Mouse (Mus musculus): Measurements from ENCODE around the gene Ace3. TPM values are rescaled to one million over a fixed set of nuclear protein-coding genes. Genes with fewer than 3 reads are reported as not detected.
"Not testable (repeated sequence)": the region's sequence is repeated elsewhere in the genome, so short reads cannot be mapped to it uniquely, and the experiment has no call there.

Ace3 gene
- polyA plus RNA-seq, 1 experiment, result 0.23 TPM

DNA sequence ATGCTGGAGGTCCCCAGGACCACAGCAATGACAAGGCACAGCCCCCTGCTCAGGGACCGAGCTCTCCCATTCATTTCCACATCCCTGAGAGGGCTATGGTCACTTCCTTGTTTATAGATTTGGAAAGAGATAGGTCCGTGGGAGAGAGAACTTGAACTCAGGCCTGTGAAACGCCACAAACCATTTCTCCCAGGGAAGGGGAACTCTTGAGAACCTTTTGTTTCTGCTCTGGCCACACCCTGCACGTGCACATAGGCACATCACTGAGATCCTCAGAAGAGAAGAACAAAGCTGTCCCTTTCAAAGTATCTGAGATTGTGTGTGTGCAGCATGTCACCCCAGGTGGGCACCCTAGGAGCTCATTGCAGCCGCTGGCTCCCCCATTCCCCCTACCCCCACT is 15.8 kb upstream of the Ace3 start:
- DNase-seq (ENCODE audit: low read depth), result no peak

DNA sequence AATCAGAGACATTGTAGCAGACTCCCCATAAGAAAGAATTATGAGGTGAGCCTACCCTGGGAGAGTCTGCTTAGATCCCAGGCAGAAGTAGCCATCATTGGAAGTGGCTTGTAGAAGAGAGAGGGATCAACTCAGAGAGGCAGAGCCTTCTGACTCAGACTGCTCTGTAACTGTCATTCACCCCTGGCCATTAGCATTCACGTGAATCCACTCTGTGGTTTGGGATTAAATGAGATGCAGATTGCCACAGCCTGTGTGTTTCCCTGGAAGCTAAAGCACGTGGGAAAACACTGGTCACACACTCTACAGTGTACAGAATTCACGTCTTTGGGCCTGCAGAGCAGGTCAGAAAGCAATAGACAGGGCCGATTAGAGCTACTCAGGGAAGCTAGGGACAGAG is 10.0 kb upstream of the Ace3 start:
- no peak for DNase-seq (ENCODE audit: low read depth)

DNA sequence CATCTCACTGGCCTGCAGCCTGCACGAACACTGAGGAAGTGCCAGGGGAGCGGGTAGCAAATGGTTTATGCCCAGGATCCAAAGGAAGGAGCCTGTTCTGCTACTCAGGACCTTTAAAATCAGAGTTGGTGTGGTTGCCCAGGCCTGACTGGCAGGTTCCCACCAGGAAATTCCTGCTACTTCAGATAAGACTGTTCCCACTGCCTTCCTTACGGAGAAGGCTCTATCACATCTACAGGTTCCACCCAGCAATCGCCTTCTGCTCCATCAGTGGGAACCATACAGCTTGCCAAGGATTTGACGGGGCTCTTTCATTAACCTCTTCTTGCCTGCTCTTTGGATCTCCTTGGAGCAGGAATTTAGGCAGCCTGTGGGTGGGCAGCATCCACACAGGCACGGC is 7.0 kb upstream of the Ace3 start:
- DNase-seq (ENCODE audit: low read depth), result no peak

DNA sequence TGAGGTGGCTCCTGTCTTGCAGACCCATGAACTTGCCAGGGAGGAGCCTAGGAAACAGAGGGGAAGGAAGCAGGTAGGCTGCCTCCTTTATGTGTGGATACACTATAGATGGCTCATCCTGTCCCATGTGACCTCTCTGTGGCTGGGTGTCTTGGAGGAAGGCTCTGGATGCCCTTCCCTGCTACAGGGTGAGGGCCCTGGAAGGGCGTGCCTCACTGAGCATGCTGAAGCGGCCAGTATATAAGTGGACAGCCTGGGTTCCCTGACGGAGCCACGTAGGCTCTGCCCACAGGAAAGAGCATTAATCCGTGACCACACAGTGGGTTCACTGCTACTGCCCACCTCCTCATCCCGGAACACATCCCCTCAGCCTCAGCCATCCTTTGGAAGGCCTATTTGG is 5.0 kb upstream of the Ace3 start:
- no peak for DNase-seq (ENCODE audit: low read depth)

DNA sequence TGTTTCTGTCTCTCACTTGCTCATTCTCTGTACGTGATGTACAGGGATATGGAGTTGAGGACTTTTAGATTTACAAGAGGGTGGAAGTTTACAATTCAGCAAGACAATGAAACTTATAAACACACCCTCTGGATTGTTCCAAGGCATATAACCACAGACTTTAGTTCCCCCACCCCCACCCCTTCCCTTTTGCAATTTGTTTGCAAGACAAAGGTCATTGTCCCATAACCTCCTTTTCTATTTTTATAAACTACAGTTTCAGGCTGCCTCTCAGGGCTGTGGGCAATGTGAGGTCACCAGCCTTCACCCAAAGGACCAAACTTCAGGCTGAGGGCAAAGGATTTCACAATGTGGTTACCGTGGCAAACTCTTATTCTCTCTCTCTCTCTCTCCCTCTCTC is 4.2 kb upstream of the Ace3 start:
- no peak for DNase-seq (ENCODE audit: low read depth)

DNA sequence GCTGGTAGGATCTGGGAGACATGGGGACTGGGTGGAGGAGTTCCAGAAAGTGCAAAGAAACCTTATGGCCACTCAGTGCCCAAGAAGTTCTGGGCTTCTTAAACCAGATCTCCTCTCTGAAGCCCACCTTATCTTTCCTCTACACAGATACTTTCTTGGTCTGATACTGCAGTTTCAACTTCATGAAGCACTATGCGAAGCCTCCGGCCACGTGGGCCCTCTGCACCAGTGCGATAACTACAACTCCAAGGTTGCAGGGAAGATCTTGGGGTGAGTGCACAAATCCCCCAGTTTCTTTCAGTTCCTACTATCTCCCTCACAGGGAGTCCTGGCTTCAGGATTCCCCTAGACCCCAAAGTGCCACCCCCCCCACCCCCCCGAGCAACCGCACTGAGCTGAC is 5.6 kb downstream of the Ace3 start:
- DNase-seq (ENCODE audit: low read depth), result no peak

DNA sequence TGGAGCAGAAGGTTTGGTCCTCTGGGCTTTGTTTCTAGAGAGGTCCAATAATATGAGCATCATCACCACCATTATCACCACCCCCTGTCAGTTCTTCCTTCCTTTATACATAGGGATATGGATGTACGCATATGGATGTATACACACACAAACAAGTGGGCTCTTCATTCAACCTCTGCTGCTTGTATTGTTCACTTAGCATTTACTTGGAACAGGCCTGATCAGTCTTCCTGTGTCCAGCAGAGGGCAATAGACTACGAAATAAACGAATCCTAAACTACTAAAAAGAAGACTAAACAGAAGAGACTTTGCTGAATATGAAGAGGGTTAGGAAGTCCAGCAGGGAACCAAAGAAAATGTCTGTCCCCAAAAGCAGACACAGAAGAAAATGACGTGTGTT is 7.2 kb downstream of the Ace3 start:
- DNase-seq (ENCODE audit: low read depth), result no peak

DNA sequence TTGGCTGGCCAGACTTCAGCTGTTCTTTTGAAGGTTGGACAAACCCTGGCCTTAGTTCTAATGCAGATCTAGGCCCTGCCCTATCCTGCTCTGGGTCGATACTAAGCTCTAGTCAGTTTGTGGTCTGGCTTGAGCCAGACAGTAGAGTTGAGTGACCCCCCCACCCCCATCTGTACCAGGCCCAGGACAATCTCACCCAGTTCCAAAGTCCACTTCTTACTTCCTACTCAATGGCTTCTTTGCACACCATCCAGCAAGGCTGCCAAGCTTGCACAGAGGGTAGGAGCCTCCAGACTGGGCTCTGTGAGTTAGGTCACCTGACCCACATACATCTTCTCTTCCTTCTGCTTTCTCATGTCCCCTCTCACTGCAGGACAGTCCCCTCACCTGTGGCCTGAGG is 10.1 kb downstream of the Ace3 start:
- no peak for DNase-seq (ENCODE audit: low read depth)

DNA sequence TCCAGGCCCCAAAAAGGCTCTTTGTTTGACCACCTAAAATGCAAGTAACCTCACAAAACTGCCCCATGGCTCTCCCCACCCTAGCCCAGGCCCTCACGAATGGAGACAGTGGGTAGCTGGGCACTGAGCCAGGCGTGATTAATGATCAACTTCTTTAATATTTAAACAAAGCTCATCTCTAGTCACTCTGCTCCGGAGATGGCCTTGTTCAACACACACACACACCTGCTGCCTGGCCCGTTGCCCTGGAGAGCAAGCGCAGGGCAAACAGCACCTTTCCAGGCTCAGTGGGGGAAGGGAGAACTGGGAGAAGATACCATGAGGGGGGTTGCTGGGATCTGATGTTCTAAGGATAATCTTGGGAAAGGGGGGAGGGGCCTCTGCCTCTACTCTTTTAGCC is 11.5 kb downstream of the Ace3 start:
- no peak for DNase-seq (ENCODE audit: low read depth)

DNA sequence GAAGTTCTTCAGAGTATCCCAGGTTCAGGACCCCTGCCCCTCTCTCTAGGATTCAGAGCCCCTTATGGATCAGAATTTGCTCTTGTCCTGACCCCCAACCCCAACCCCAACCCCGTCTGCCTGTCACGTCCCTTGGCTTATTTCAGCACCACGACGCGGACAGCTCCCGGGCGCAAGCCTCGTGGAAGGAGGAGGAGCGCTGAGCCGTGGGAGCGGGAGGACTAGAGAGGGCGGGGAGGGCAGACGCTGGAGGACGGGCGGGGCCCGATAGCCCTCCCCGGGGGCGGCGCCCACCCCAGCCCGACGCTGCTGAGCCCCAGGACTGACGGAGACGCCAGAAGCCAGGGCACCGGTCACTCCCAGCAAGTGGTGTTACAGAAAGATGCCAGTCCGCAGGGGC is 13.3 kb downstream of the Ace3 start, which contains the start of gene Kcnh6:
Gene Kcnh6 (plus strand): TSS at position 304 of the 400 bp plus-strand sequence.
- no peak for DNase-seq (ENCODE audit: low read depth)

DNA sequence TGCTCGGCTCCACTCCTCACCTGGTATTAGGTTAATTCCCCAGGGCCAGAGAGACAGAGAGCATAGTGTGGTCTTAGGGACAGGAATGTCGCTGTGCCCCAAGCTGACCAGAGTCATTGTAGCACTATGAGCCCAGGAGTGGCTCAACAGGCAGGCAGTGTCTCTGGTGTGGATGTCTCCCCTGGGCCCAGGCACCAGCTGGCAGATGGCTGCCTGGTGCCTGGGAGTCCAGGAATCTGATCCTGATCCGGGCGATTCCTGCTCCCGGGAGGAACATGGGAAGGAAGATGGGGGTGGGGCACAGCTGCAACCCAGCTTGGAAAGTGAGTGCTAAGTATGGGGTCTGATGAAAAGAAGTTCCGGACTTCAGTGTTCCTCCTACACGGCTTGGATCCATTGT is 18.2 kb downstream of the Ace3 start:
- DNase-seq (ENCODE audit: low read depth), result no peak

DNA sequence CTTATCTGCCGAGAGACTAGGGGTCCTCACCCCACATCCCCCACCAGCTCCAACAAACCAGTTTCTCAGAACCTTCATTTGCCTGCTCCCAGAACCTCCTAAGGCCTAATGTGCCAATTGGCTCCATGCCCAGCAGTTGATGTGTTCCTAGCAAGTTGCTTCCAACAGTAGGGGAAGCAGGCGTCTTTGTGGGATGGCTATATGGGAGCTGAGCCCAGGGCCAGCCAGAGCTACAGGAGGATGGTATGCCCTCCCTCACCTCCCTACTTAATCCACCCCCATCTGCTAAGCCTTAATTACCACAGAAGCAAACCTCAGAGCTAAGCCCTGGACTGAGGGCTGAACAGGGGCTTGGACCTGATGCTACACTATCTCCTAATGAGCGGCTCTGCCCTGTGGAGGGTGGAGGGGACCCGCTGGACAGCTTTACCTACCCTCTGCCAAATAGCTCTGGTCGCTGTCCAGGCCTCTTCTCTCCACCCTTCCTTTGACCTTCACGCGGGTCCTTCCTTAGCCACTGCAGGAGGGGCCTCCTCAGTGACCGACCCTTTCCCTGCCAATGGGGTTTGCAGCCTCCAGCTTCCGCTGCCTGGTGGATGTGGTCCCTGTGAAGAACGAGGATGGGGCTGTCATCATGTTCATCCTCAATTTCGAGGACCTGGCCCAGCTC is 19.2 kb downstream of the Ace3 start:
- DNase-seq (ENCODE audit: low read depth), result no peak

DNA sequence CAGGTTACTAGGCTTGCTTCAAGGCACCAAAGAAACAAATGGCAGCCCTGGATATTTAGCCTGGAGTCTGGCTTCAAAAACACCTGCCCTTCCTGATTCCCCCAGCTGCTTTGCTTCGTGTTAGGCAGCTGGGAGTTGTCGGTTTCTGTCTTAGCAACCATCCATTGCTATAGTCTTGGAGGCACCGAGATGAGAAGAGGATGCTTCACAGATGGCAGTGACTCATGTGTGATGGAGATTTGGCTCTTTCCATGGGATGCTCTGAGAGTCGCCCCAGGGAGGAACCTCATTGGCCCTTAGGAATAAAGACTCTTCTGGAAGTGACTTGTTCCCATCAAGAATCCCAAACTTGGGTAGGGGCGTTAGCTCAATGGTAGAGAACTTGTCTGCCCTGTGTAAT is 22.0 kb downstream of the Ace3 start:
- no peak for DNase-seq (ENCODE audit: low read depth)

DNA sequence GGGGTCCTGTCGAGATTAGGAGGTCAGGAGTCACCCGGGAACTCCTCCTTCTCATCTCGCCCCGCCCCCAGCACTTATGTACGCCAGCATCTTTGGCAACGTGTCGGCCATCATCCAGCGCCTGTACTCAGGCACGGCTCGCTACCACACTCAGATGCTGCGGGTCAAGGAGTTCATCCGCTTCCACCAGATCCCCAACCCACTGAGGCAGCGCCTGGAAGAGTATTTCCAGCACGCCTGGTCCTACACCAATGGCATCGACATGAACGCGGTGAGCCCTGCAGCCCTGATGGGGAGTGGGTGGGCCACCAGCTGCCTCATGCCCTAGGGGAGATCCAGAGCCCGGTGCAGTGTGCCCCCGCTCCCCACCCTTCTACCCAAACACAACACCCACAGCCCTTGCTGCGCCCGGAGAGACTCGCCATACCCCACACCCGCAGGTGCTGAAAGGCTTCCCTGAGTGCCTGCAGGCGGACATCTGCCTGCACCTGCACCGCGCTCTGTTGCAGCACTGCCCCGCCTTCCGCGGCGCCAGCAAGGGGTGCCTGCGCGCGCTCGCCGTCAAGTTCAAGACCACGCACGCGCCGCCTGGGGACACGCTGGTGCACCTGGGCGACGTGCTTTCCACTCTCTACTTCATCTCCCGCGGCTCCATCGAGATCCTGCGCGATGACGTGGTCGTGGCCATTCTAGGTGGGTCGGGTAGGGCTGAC is 25.7 kb downstream of the Ace3 start:
- no peak for DNase-seq (ENCODE audit: low read depth)

DNA sequence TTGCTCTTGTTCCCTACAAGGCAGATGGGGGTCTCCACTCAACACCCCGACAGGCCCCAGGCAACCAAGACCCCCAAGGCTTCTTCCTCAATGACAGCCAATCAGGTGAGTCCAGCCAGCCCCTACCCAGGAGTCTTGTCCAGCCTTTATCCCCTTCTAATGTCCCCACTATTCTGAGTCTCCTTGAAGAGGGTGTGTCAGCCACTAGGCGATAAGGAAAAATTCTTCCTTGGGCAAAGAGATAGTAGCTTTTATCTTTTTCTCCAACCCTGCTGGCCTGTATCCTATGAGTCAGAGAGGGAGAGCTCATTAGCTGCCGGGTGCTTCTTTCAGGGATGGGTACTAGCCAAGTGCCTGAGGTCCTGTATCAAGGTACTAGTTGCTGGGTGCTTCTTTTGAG is 31.3 kb downstream of the Ace3 start:
- DNase-seq (ENCODE audit: low read depth), result no peak

DNA sequence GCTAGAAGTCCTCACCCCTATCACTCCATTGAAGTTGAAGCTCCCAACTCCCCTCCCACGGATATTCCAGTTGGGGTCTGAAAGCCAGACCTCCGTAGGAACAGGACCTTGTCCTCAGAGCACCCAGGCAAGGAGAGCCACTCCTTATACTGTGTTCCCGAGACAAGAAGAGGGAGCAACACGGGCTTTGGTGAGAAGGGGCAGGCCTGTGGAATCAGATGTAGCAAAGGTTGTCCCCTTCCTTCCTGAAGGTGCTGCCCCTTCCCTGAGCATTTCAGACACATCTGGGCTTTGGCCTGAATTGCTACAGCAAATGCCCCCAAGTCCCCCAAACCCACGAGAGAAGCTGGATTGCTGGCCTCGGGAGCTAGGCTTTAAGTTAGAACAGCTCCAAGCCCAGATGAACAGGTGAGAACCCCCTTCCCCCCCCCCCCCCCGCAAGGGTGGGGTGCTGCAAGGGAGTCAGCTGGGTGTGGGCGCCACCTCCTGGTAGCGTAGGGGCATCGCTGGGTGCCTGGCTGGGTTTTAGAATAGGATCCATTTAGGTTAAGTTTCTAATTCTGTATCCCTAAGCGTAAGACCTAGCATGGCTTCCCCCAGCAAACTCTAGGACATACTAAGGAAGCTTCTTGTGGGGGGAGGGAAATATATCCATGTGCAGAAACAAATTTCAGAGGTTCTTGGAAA is 32.1 kb downstream of the Ace3 start:
- DNase-seq (ENCODE audit: low read depth), result no peak

DNA sequence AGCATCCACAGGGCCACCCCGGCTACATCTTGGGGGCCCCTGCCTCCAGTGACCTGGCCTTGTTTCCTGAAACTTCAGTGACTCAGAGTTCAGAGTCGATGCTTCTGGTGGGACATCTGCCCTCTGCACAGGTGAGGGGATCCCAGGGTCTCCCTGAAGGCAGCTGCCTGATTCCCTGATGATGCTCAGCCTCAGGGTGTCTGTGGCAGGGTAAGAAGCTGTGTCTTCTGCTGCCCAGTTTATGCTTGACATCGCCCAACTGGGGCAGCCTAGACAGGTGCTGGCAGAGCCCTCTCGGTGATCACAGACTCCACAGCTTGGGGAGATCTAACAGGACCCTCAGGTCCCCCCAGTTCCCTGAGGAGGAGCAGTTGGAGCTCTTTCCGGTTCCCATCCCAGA is 33.1 kb downstream of the Ace3 start:
- DNase-seq (ENCODE audit: low read depth), result no peak

DNA sequence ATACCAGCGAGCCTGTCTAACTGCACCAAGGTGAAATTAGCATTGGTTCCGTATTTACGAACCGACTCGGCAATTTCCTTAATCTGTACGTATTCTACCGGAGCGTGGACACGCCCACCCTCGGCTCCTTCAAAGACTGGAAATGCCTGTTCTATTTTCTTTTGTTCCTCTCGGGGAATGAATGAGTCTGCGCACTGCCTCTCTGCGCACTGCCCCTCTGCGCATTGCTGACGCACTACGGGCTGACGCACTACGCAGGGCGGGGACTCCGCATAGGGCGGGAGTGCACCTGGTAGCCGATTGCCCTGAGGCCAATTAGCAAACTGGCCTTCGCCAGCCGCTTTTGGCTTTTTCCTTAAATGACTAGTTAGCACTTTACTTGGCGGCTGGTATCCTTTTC is 37.6 kb downstream of the Ace3 start:
- not testable (repeated sequence) for DNase-seq (ENCODE audit: low read depth)

DNA sequence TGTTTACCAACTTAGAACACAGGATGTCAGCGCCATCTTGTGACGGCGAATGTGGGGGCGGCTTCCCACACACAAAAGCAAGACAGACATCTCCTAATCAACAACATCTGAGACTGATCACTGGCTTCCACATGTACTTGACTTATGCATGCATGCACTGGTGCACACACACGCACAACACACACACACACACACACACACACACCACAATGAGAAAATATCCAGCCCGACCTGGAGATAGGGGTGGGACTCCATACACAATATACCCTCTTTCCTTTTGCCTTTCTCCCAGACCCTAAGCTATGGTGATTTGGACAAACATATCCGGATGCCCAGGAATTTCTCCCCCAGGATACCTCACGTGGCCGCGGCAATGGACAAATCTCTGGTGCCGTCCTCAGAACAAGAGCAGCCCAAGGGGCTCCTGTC is 39.0 kb downstream of the Ace3 start:
- DNase-seq (ENCODE audit: low read depth), result no peak

DNA sequence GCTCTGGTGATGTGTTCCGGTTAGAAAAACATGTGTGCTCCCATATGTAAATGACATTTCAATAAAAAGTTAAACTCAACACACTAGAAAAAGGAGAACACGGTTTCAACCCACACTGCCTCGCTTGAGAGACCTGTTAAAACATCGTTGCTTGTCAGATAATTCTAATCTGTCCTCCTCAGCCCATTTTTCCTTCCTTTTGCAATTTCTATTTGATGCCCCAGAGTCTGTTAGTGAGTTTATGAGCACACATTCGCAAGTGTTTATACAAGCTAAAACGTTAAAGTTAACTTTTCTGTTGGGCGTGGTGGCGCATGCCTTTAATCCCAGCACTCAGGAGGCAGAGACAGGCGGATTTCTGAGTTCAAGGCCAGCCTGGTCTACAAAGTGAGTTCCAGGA is 40.5 kb downstream of the Ace3 start:
- no peak for DNase-seq (ENCODE audit: low read depth)

DNA sequence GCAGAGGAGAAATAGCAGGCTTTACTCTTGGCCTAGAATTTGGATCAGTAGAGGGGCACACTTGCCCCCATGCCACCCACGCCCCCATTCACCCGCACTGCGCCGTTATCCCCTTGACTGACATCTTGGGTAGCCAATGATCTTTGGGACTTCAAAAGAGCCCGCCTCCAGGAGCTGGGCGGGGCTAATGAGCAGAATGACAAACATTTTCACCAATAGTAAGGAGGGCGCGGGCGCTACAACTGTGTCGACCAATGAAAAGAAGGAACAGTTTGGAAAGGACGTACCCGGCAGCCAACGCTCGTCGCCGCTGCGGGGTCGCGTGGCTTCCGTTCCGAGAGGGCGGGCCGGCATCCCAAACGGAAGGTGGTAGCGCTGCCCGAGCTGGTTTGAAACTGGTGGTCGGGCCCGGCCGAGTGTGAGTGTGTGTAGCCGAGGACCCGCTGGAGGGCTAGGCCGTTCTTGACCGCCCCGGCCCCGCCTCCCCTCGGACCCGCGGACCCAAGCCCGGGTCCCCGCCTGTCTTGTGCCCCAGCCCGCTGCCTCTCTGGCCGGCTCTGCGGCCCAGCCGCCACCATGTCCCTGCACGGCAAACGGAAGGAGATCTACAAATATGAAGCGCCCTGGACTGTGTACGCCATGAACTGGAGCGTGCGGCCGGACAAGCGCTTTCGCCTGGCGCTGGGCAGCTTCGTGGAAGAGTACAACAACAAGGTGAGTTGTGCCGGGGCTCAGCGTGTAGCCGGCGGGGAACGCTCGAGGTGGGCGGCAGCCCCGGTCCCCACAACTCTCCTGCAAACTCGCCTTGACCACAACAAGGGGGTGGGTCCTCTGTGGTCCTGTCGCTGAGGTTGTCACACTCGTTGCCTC is 42.3 kb downstream of the Ace3 start, which contains the start of gene Dcaf7:
Gene Dcaf7 (plus strand): TSS at position 325 of the 870 bp plus-strand sequence.
- peak; percentile 67 for DNase-seq (ENCODE audit: low read depth)

DNA sequence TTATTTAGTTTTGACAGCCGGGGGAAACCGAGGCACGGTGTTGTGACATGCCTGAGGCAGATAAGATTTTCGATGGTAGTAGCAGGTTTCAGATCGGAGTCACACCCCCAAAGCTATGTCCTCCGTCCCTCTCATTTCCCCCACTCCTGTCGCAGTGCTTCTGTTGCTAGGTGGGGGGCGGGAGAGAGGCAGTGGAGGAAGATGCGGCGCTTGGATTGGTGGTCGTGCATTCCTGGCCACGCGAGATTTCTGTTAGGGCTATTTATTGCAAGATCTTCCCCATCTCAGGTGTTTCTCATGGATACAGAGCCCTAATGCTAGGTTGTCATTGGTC is 42.9 kb downstream of the Ace3 start:
- no peak for DNase-seq (ENCODE audit: low read depth)

Data from gonadal fat pad, adult 2 months (tissue).